8 mouse cellular contexts compared by ENCODE assay signal in the genomic region with DNA sequence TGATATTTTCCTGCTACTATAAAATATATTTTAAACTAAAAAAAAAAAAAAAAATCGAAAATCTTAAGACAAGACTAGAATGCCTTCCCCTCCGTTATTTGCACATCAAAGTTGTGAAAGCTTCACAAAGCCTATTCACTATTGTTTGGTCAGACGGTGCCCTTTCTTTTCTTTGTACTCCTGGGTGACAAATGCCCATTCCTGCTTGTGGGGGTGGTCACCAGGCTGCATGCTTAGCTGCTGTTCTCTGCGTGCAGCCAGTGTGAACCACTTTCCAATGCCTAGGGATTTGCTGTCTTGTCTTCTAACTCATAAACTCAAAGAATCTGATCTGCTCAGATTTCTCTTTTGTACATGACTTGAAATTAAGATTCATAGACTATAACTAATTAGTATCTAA. TPM values are rescaled to one million over a fixed set of nuclear protein-coding genes. Genes with fewer than 3 reads are reported as not detected.
DNase-seq lines count a peak whose midpoint lies in the region; ATAC-seq and TF ChIP-seq lines count a peak whose summit lies in the region.

No protein-coding gene starts in this region.

- TF ChIP-seq CTCF in heart, postnatal 0 days (IDR thresholded peaks at IDR 0.05; ENCODE audit: low read depth): no peak

- H3K9ac ChIP-seq in heart, postnatal 0 days (replicated peaks; ENCODE audit: low read depth, low read length): no peak overlapping the region
- H3K9ac ChIP-seq in embryonic facial prominence, embryonic 14.5 days (ENCODE audit: low read depth, low read length): peak overlapping the region; percentile 49; the same call in 1 of the 2 replicates
- H3K9ac ChIP-seq in limb, embryonic 15.5 days: no peak overlapping the region

- no peak for ATAC-seq in heart, postnatal 0 days (ENCODE audit: insufficient read depth, low read depth)
- no peak for ATAC-seq in embryonic facial prominence, embryonic 14.5 days (ENCODE audit: low read depth)
- no peak for ATAC-seq in limb, embryonic 15.5 days (ENCODE audit: insufficient number of reproducible peaks, low FRiP score, low TSS enrichment, low read depth)
- ATAC-seq in monocyte, adult 5-6 weeks (replicated peaks; ENCODE audit: insufficient number of reproducible peaks, low FRiP score, low TSS enrichment, poor library complexity, severe bottlenecking): no peak
- no peak for ATAC-seq in megakaryocyte-erythroid progenitor cell, adult 5-6 weeks (replicated peaks; ENCODE audit: low FRiP score, low TSS enrichment, poor library complexity, severe bottlenecking)

- TF ChIP-seq EP300 in heart, postnatal 0 days (IDR thresholded peaks at IDR 0.05; ENCODE audit: low read depth): no peak

- H3K4me2 ChIP-seq in heart, postnatal 0 days (ENCODE audit: low read depth, low read length): peak overlapping the region; percentile 80
- peak overlapping the region; percentile 70 for H3K4me2 ChIP-seq in embryonic facial prominence, embryonic 14.5 days (ENCODE audit: low read depth, low read length)
- 0 out of 2 replicates have a peak overlapping the region, but pooled peaks have one; percentile 20 for H3K4me2 ChIP-seq in limb, embryonic 15.5 days

- peak overlapping the region; percentile 55 for H3K4me3 ChIP-seq in heart, postnatal 0 days (ENCODE audit: low read depth, low read length)
- H3K4me3 ChIP-seq in embryonic facial prominence, embryonic 14.5 days (ENCODE audit: low read depth, low read length): peak overlapping the region; percentile 50
- H3K4me3 ChIP-seq in limb, embryonic 15.5 days: peak overlapping the region; percentile 21

- no peaks in the 10 kb centered on the region for H3K4me1 ChIP-seq in heart, postnatal 0 days (ENCODE audit: control insufficient read depth, insufficient read depth)
- peaks cover 6% of the 10 kb centered on the region; the same call in 1 of the 2 replicates for H3K4me1 ChIP-seq in embryonic facial prominence, embryonic 14.5 days (ENCODE audit: control insufficient read depth, insufficient read depth, low read length)
- peaks cover 6% of the 10 kb centered on the region; the same call in 1 of the 2 replicates for H3K4me1 ChIP-seq in limb, embryonic 15.5 days

- intact Hi-C loops in heart, postnatal 36 days (cut with DNase I): no loop called here

- no peaks in the 10 kb centered on the region for H3K27me3 ChIP-seq in heart, postnatal 0 days (ENCODE audit: control insufficient read depth, insufficient read depth, low read length)
- no peaks in the 10 kb centered on the region for H3K27me3 ChIP-seq in embryonic facial prominence, embryonic 14.5 days (replicated peaks; ENCODE audit: control insufficient read depth, insufficient read depth, low read length)
- H3K27me3 ChIP-seq in limb, embryonic 15.5 days: no peaks in the 10 kb centered on the region

- WGBS in heart, postnatal 0 days: 24% methylated on average over 4 of the region's 4 CpGs
- 11% methylated on average over 4 of the region's 4 CpGs for WGBS in embryonic facial prominence, embryonic 14.5 days
- WGBS in limb, embryonic 15.5 days: 22% methylated on average over 4 of the region's 4 CpGs

- DNase-seq in heart, postnatal 0 days (ENCODE audit: low spot score): no peak
- DNase-seq in heart, postnatal 36 days: no peak
- DNase-seq in brain, adult 2 months (ENCODE audit: low read depth, low spot score): peak; percentile 69
- DNase-seq in embryonic facial prominence, embryonic 14.5 days (ENCODE audit: low spot score): peak; percentile 46
- no peak for DNase-seq in thymus, postnatal 10 days (ENCODE audit: low spot score in 2 of 2)

- peaks cover 16% of the 10 kb centered on the region for H3K36me3 ChIP-seq in heart, postnatal 0 days (replicated peaks; ENCODE audit: control insufficient read depth, insufficient read depth, low read length)
- peaks cover 17% of the 10 kb centered on the region for H3K36me3 ChIP-seq in embryonic facial prominence, embryonic 14.5 days (ENCODE audit: control insufficient read depth, insufficient read depth, low read length)
- H3K36me3 ChIP-seq in limb, embryonic 15.5 days: peaks cover 14% of the 10 kb centered on the region

- no peaks in the 10 kb centered on the region for H3K9me3 ChIP-seq in heart, postnatal 0 days (replicated peaks; ENCODE audit: control insufficient read depth, low read length)
- H3K9me3 ChIP-seq in embryonic facial prominence, embryonic 14.5 days (ENCODE audit: control insufficient read depth, low read length): no peaks in the 10 kb centered on the region
- no peaks in the 10 kb centered on the region for H3K9me3 ChIP-seq in limb, embryonic 15.5 days

- H3K27ac ChIP-seq in heart, postnatal 0 days (ENCODE audit: low read depth): peak overlapping the region; percentile 76; the same call in 1 of the 2 replicates
- peak overlapping the region; percentile 55; the same call in 1 of the 2 replicates for H3K27ac ChIP-seq in embryonic facial prominence, embryonic 14.5 days (replicated peaks; ENCODE audit: low read depth, low read length)
- no peak overlapping the region for H3K27ac ChIP-seq in limb, embryonic 15.5 days

RNA-seq across cellular contexts. Expression of a gene that starts 49.1 kb away (rescaled TPM):
- 47.8 and 48.7 TPM in 2 replicates for total RNA-seq in heart, postnatal 0 days (2014; rRNA removed; ENCODE audit: low replicate concordance)
- polyA plus RNA-seq in heart, postnatal 0 days (2015; fragmentation: Nextera tagmentation; extraction: Ambion mirVana): 39.5 and 40.0 TPM in 2 replicates
- 100 to 1,000 TPM; 147 to 159 TPM for total RNA-seq in heart, postnatal 36 days (2021)
- polyA plus RNA-seq in embryonic facial prominence, embryonic 14.5 days (2014; fragmentation: Nextera tagmentation; extraction: Ambion mirVana): 69.9 and 71.6 TPM in 2 replicates
- 39.4 and 44.0 TPM in 2 replicates for polyA plus RNA-seq in limb, embryonic 15.5 days (2015; fragmentation: Nextera tagmentation; extraction: Ambion mirVana)
- total RNA-seq in monocyte, adult 5-6 weeks (2017): 140 to 171 TPM (median 156 TPM) in 3 replicates
- 28.3 and 37.0 TPM in 2 replicates for total RNA-seq in megakaryocyte-erythroid progenitor cell, adult 5-6 weeks (2014; fragmentation: Nextera tagmentation)
- 56.1 and 78.4 TPM in 2 replicates for total RNA-seq in megakaryocyte-erythroid progenitor cell, adult 5-6 weeks (2017)

Comparison
In these comparisons a context has a peak if more than half of its experiments do, and no peak if none do; other contexts are left out.
1. DNase-seq: peak in brain, adult 2 months (single experiment) and embryonic facial prominence, embryonic 14.5 days (single experiment); none in heart, postnatal 0 days (single experiment), heart, postnatal 36 days (0 of 2) and thymus, postnatal 10 days (0 of 2).
2. H3K4me2 ChIP-seq: peak in every context shown above with its lines; median percentile 80 in heart, postnatal 0 days; 70 in embryonic facial prominence, embryonic 14.5 days; 20 in limb, embryonic 15.5 days.
3. Peak in every context shown above with its lines, with median percentiles within 50 percentile points of each other: H3K4me3 ChIP-seq.